Mouse (Mus musculus): Measurements from ENCODE around the gene Smc2. TPM values are rescaled to one million over a fixed set of nuclear protein-coding genes. Genes with fewer than 3 reads are reported as not detected.

Smc2 gene
- polyA plus RNA-seq, 1 experiment from 2014 or later = 187 TPM

DNA sequence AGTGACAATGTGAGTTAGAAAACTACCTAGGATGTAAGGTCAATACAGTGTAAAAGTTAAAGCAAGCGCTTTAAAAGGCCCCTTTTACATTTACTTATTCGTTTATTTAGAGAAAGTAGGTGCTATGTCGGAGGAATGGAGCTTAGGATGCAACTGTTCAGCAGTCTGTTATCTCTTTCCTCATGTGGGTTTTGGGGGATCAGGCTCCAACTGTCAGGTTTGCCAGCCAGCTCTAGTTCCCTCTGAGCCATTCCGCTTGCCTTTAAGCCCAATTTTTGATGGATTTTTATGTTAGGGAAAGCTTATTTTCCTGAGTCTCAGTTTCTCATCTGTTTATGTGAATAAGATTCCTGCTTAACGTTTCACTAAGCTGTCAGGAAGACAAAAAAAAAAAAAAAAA is 80.3 kb downstream of the Smc2 start:
- ATAC-seq = no peak
- WGBS = 70% methylated on average over 5 of the region's 5 CpGs
- no peak overlapping the region for H3K27ac ChIP-seq
- H3K9ac ChIP-seq = no peak overlapping the region
- no peak overlapping the region for H3K4me2 ChIP-seq (replicated peaks)
- H3K4me1 ChIP-seq (replicated peaks) = no peaks in the 10 kb centered on the region
- no peaks in the 10 kb centered on the region for H3K9me3 ChIP-seq
- H3K27me3 ChIP-seq (replicated peaks) = no peaks in the 10 kb centered on the region
- no peak overlapping the region for H3K4me3 ChIP-seq (replicated peaks)
- no peaks in the 10 kb centered on the region for H3K36me3 ChIP-seq

DNA sequence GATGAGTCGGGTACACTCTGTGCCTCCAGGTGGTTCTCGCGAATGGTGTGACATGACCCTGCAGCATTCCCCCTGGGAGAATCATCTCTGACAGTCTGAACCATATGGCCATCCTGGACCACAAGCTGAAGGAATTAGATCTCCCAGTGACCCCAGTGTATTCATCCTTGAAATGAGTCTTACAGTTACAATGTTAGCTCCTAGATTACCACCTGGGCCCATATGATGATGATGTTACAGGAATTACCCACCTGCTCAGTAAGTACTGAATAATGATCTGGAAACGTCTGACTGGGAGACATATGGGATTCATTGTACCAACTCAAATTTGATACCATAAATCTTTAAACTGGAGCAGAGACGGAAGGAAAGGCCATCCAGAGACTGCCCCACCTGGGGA is 87.4 kb downstream of the Smc2 start:
- Histone ChIP-seq H3K9me3 (no peaks in the 10 kb centered on the region), H3K4me1 (replicated peaks) (no peaks in the 10 kb centered on the region), H3K9ac (no peak overlapping the region), H3K36me3 (no peaks in the 10 kb centered on the region), H3K4me3 (replicated peaks) (no peak overlapping the region), H3K27ac (no peak overlapping the region), H3K27me3 (replicated peaks) (no peaks in the 10 kb centered on the region), H3K4me2 (replicated peaks) (no peak overlapping the region)
- ATAC-seq = no peak
- WGBS = 78% methylated on average over 5 of the region's 5 CpGs

- H3K9ac ChIP-seq = no peak overlapping the region
- H3K36me3 ChIP-seq = no peaks in the 10 kb centered on the region
- no peaks in the 10 kb centered on the region for H3K4me1 ChIP-seq (replicated peaks)
- WGBS = 77% methylated on average over 2 of the region's 2 CpGs
- H3K27me3 ChIP-seq (replicated peaks) = no peaks in the 10 kb centered on the region
- H3K4me3 ChIP-seq (replicated peaks) = no peak overlapping the region
- no peak overlapping the region for H3K4me2 ChIP-seq (replicated peaks)
- ATAC-seq = no peak
- H3K27ac ChIP-seq = no peak overlapping the region
- H3K9me3 ChIP-seq = no peaks in the 10 kb centered on the region
Measured at GRCm38 (mm10) chr4:52530636-52531035, 91.6 kb downstream of the Smc2 start.

Other genes starting within 250 kb of the Smc2 start
- 3.3 and 3.4 TPM in 2 replicates for gene Vma21-ps, start 58.0 kb downstream of the Smc2 start, polyA plus RNA-seq (2015; fragmentation: Nextera tagmentation; extraction: Ambion mirVana)
- not detected in 2 replicates for gene Toporsl, start 157.0 kb downstream of the Smc2 start, polyA plus RNA-seq (2015; fragmentation: Nextera tagmentation; extraction: Ambion mirVana)